In genomic region chr1:90962994-90963393, GRCm38 (mm10) we compare ENCODE assay signal across 14 mouse cellular contexts. TPM values are rescaled to one million over a fixed set of nuclear protein-coding genes. Genes with fewer than 3 reads are reported as not detected.
DNase-seq lines count a peak whose midpoint lies in the region; ATAC-seq lines count a peak whose summit lies in the region.
"Had no signal": no experiment of that assay in that cellular context is flagged by ENCODE, and none has a peak within 500 bp of the region (broad histone marks: within the 10 kb centered on the region; RNA-seq: fewer than 3 reads in every experiment).

No protein-coding gene starts in this region.

- no peak overlapping the region for H3K9ac ChIP-seq in hindbrain, embryonic 13.5 days
- H3K9ac ChIP-seq in hindbrain, embryonic 12.5 days: no peak overlapping the region
- no peak overlapping the region for H3K9ac ChIP-seq in hindbrain, embryonic 14.5 days
- H3K9ac ChIP-seq: limb, embryonic 13.5 days had no signal

- peaks cover 18% of the 10 kb centered on the region for H3K4me1 ChIP-seq in hindbrain, embryonic 13.5 days (replicated peaks)
- H3K4me1 ChIP-seq in hindbrain, embryonic 12.5 days: peaks cover 2% of the 10 kb centered on the region; the same call in 1 of the 2 replicates
- H3K4me1 ChIP-seq in hindbrain, embryonic 14.5 days (replicated peaks; ENCODE audit: control insufficient read depth, insufficient read depth, low read length): no peaks in the 10 kb centered on the region

- 28% methylated on average over 3 of the region's 3 CpGs for WGBS in hindbrain, embryonic 13.5 days
- 28% methylated on average over 3 of the region's 3 CpGs for WGBS in hindbrain, embryonic 12.5 days
- 27% methylated on average over 3 of the region's 3 CpGs for WGBS in hindbrain, embryonic 14.5 days

- peak; percentile 49; the same call in 1 of the 2 replicates for ATAC-seq in hindbrain, embryonic 13.5 days (ENCODE audit: low FRiP score)
- ATAC-seq in hindbrain, embryonic 12.5 days (ENCODE audit: low FRiP score): no peak
- peak; percentile 36; the same call in 1 of the 2 replicates for ATAC-seq in hindbrain, embryonic 14.5 days (ENCODE audit: low FRiP score)
- no peak for ATAC-seq in activated CD4-positive, CD25-positive, alpha-beta regulatory T cell, adult 4 months

- H3K27ac ChIP-seq in hindbrain, embryonic 13.5 days: no peak overlapping the region
- no peak overlapping the region for H3K27ac ChIP-seq in hindbrain, embryonic 12.5 days
- no peak overlapping the region for H3K27ac ChIP-seq in hindbrain, embryonic 14.5 days
- H3K27ac ChIP-seq: gastrocnemius, adult 2 months; limb, embryonic 13.5 days had no signal

- H3K4me2 ChIP-seq in hindbrain, embryonic 13.5 days: no peak overlapping the region
- no peak overlapping the region for H3K4me2 ChIP-seq in hindbrain, embryonic 12.5 days (replicated peaks)
- no peak overlapping the region for H3K4me2 ChIP-seq in hindbrain, embryonic 14.5 days (replicated peaks)
- H3K4me2 ChIP-seq: limb, embryonic 13.5 days had no signal

- H3K9me3 ChIP-seq in hindbrain, embryonic 13.5 days: no peaks in the 10 kb centered on the region
- no peaks in the 10 kb centered on the region for H3K9me3 ChIP-seq in hindbrain, embryonic 12.5 days (replicated peaks)
- H3K9me3 ChIP-seq in hindbrain, embryonic 14.5 days (ENCODE audit: control insufficient read depth, low read length): no peaks in the 10 kb centered on the region
- H3K9me3 ChIP-seq: limb, embryonic 13.5 days had no signal

- DNase-seq in adipocyte (ENCODE audit: low spot score): peak; percentile 39
- no peak for DNase-seq in hindbrain, embryonic 14.5 days (ENCODE audit: low spot score)
- DNase-seq in kidney, postnatal 36 days: peak; percentile 41 to 72
- no peak for DNase-seq in cerebellum, adult 18-20 months
- no peak for DNase-seq in ovary, postnatal 14 days (ENCODE audit: low spot score)
- DNase-seq: adrenal gland, postnatal 25 days; gastrocnemius, adult 2 months; thymus, postnatal 36 days had no signal

- H3K36me3 ChIP-seq in hindbrain, embryonic 13.5 days: no peaks in the 10 kb centered on the region
- no peaks in the 10 kb centered on the region for H3K36me3 ChIP-seq in hindbrain, embryonic 12.5 days
- no peaks in the 10 kb centered on the region for H3K36me3 ChIP-seq in hindbrain, embryonic 14.5 days (replicated peaks; ENCODE audit: control insufficient read depth, insufficient read depth)
- H3K36me3 ChIP-seq: limb, embryonic 13.5 days had no signal

- peaks cover 22% of the 10 kb centered on the region; the same call in 1 of the 2 replicates for H3K27me3 ChIP-seq in hindbrain, embryonic 13.5 days
- peaks cover 3% of the 10 kb centered on the region; the same call in 1 of the 2 replicates for H3K27me3 ChIP-seq in hindbrain, embryonic 12.5 days
- no peaks in the 10 kb centered on the region for H3K27me3 ChIP-seq in hindbrain, embryonic 14.5 days (ENCODE audit: control insufficient read depth, insufficient read depth, low read length)

- H3K4me3 ChIP-seq in hindbrain, embryonic 13.5 days: no peak overlapping the region
- no peak overlapping the region for H3K4me3 ChIP-seq in hindbrain, embryonic 12.5 days
- H3K4me3 ChIP-seq in hindbrain, embryonic 14.5 days (replicated peaks; ENCODE audit: low read length): no peak overlapping the region
- H3K4me3 ChIP-seq: gastrocnemius, adult 2 months; limb, embryonic 13.5 days had no signal

RNA-seq across cellular contexts. Expression of gene Rab17, which starts 6.5 kb away (rescaled TPM):
- 0.25 and 0.55 TPM in 2 replicates for polyA plus RNA-seq in hindbrain, embryonic 13.5 days (2015; fragmentation: Nextera tagmentation; extraction: Ambion mirVana)
- polyA plus RNA-seq in hindbrain, embryonic 12.5 days (2016; fragmentation: Nextera tagmentation; extraction: Ambion mirVana): 0.64 and 0.71 TPM in 2 replicates
- 0.13 TPM in 1 of 2 replicates, not detected in the other for polyA plus RNA-seq in hindbrain, embryonic 14.5 days (2014; fragmentation: Nextera tagmentation; extraction: Ambion mirVana)
- polyA plus RNA-seq in activated CD4-positive, CD25-positive, alpha-beta regulatory T cell, adult 4 months (2017; shearing (Covaris generic)): not detected

RNA-seq across cellular contexts. Expression of gene Prlh, which starts 10.1 kb away (rescaled TPM):
- polyA plus RNA-seq in hindbrain, embryonic 13.5 days (2015; fragmentation: Nextera tagmentation; extraction: Ambion mirVana): not detected in 2 replicates
- not detected in 2 replicates for polyA plus RNA-seq in hindbrain, embryonic 12.5 days (2016; fragmentation: Nextera tagmentation; extraction: Ambion mirVana)
- polyA plus RNA-seq in hindbrain, embryonic 14.5 days (2014; fragmentation: Nextera tagmentation; extraction: Ambion mirVana): not detected in 2 replicates
- polyA plus RNA-seq in activated CD4-positive, CD25-positive, alpha-beta regulatory T cell, adult 4 months (2017; shearing (Covaris generic)): not detected
- polyA plus RNA-seq: large intestine, adult 2 months; limb, embryonic 13.5 days; small intestine, adult 2 months had no signal

RNA-seq across cellular contexts. Expression of gene Lrrfip1, which starts 35.5 kb away (rescaled TPM):
- 35.5 and 39.1 TPM in 2 replicates for polyA plus RNA-seq in hindbrain, embryonic 13.5 days (2015; fragmentation: Nextera tagmentation; extraction: Ambion mirVana)
- 26.0 and 32.0 TPM in 2 replicates for polyA plus RNA-seq in hindbrain, embryonic 12.5 days (2016; fragmentation: Nextera tagmentation; extraction: Ambion mirVana)
- 39.5 and 43.3 TPM in 2 replicates for polyA plus RNA-seq in hindbrain, embryonic 14.5 days (2014; fragmentation: Nextera tagmentation; extraction: Ambion mirVana)
- polyA plus RNA-seq in activated CD4-positive, CD25-positive, alpha-beta regulatory T cell, adult 4 months (2017; shearing (Covaris generic)): 100 to 1,000 TPM; 176 to 194 TPM

RNA-seq across cellular contexts. Expression of gene Mlph, which starts 48.1 kb away (rescaled TPM):
- 0.04 and 0.17 TPM in 2 replicates for polyA plus RNA-seq in hindbrain, embryonic 13.5 days (2015; fragmentation: Nextera tagmentation; extraction: Ambion mirVana)
- polyA plus RNA-seq in hindbrain, embryonic 12.5 days (2016; fragmentation: Nextera tagmentation; extraction: Ambion mirVana): 0.09 and 0.22 TPM in 2 replicates
- 0.13 TPM in 2 replicates for polyA plus RNA-seq in hindbrain, embryonic 14.5 days (2014; fragmentation: Nextera tagmentation; extraction: Ambion mirVana)
- not detected for polyA plus RNA-seq in activated CD4-positive, CD25-positive, alpha-beta regulatory T cell, adult 4 months (2017; shearing (Covaris generic))

Comparison
In these comparisons a context has a peak if more than half of its experiments do, and no peak if none do; other contexts are left out.
1. ATAC-seq: peak in hindbrain, embryonic 13.5 days (single experiment) and hindbrain, embryonic 14.5 days (single experiment); none in hindbrain, embryonic 12.5 days (single experiment) and activated CD4-positive, CD25-positive, alpha-beta regulatory T cell, adult 4 months (single experiment).
2. DNase-seq: peak in adipocyte (single experiment) and kidney, postnatal 36 days (2 of 2); none in hindbrain, embryonic 14.5 days (single experiment), cerebellum, adult 18-20 months (0 of 2) and ovary, postnatal 14 days (single experiment).